Mouse (Mus musculus): ENCODE data around the gene Pdgfa. TPM values are rescaled to one million over a fixed set of nuclear protein-coding genes. Genes with fewer than 3 reads are reported as not detected.
A peak's percentile ranks its signal among the peaks of the same experiment; 100 is the strongest.

The Pdgfa gene
- polyA plus RNA-seq, 1 experiment = 43.7 TPM

- Histone ChIP-seq H3ac (ENCODE audit: control insufficient read depth, insufficient read length) (peak overlapping the region; percentile 94), H3K4me2 (ENCODE audit: low read depth) (peak overlapping the region; percentile 86), H3K27me3 (ENCODE audit: control insufficient read depth, insufficient read depth, insufficient read length) (no peaks in the 10 kb centered on the region), H3K4me3 (peak overlapping the region; percentile 92), H3K79me2 (ENCODE audit: control insufficient read depth, insufficient read depth) (peaks cover 51% of the 10 kb centered on the region), H3K36me3 (ENCODE audit: control insufficient read depth, insufficient read depth) (no peaks in the 10 kb centered on the region)
- TF ChIP-seq USF1 (IDR thresholded peaks at IDR 0.05; ENCODE audit: low read depth) = no peak
- no peak for TF ChIP-seq TCF12 (IDR thresholded peaks at IDR 0.05; ENCODE audit: insufficient read depth, poor library complexity, severe bottlenecking)
- no peak for TF ChIP-seq POLR2A (IDR thresholded peaks at IDR 0.05; ENCODE audit: insufficient read length, low read depth)
- no peak for TF ChIP-seq TCF3 (IDR thresholded peaks at IDR 0.05; ENCODE audit: insufficient read length, low read depth)
- TF ChIP-seq MYOD1 (IDR thresholded peaks at IDR 0.05; ENCODE audit: control insufficient read depth in 1 of 3, insufficient read length in 2 of 3, low read depth in 2 of 3) = no peak
- TF ChIP-seq MAX (IDR thresholded peaks at IDR 0.05; ENCODE audit: low read depth) = no peak
- TF ChIP-seq MYOG (IDR thresholded peaks at IDR 0.05; ENCODE audit: control insufficient read depth in 1 of 3, insufficient read depth in 1 of 3, insufficient read length in 2 of 3, low read depth in 2 of 3) = no peak
- no peak for TF ChIP-seq E2F4 (IDR thresholded peaks at IDR 0.05; ENCODE audit: insufficient read depth)
- no peak for TF ChIP-seq CEBPB (IDR thresholded peaks at IDR 0.05; ENCODE audit: insufficient read depth, poor library complexity, severe bottlenecking)
- TF ChIP-seq REST (IDR thresholded peaks at IDR 0.05; ENCODE audit: insufficient read depth, insufficient read length) = no peak
- TF ChIP-seq SRF (IDR thresholded peaks at IDR 0.05; ENCODE audit: control insufficient read depth, insufficient read length, low read depth) = no peak
- no peak for TF ChIP-seq POLR2AphosphoS2 (IDR thresholded peaks at IDR 0.05; ENCODE audit: insufficient read length, low read depth)
Observed at GRCm38 (mm10) chr5:138993371-138994107, 3.6 kb downstream of the Pdgfa start.

GRCm38 (mm10) chr5:138992611-138993370 is 4.4 kb downstream of the Pdgfa start:
- Histone ChIP-seq H3K4me3 (peak overlapping the region; percentile 92), H3K4me2 (ENCODE audit: low read depth) (peak overlapping the region; percentile 86), H3K79me2 (ENCODE audit: control insufficient read depth, insufficient read depth) (peaks cover 54% of the 10 kb centered on the region), H3K36me3 (ENCODE audit: control insufficient read depth, insufficient read depth) (peaks cover 4% of the 10 kb centered on the region), H3ac (ENCODE audit: control insufficient read depth, insufficient read length) (peak overlapping the region; percentile 94), H3K27me3 (ENCODE audit: control insufficient read depth, insufficient read depth, insufficient read length) (no peaks in the 10 kb centered on the region)
- TF ChIP-seq POLR2A (IDR thresholded peaks at IDR 0.05; ENCODE audit: insufficient read length, low read depth) = peak; percentile 35
- peak in 1 of 3 experiments; percentile 58 for TF ChIP-seq MYOG (IDR thresholded peaks at IDR 0.05; ENCODE audit: control insufficient read depth in 1 of 3, insufficient read depth in 1 of 3, insufficient read length in 2 of 3, low read depth in 2 of 3)
- no peak for TF ChIP-seq USF1 (IDR thresholded peaks at IDR 0.05; ENCODE audit: low read depth)
- TF ChIP-seq E2F4 (IDR thresholded peaks at IDR 0.05; ENCODE audit: insufficient read depth) = no peak
- no peak for TF ChIP-seq TCF3 (IDR thresholded peaks at IDR 0.05; ENCODE audit: insufficient read length, low read depth)
- peak; percentile 12 for TF ChIP-seq POLR2AphosphoS2 (IDR thresholded peaks at IDR 0.05; ENCODE audit: insufficient read length, low read depth)

- TF ChIP-seq USF1 (IDR thresholded peaks at IDR 0.05; ENCODE audit: low read depth) (no peak), CEBPB (IDR thresholded peaks at IDR 0.05; ENCODE audit: insufficient read depth, poor library complexity, severe bottlenecking) (no peak), E2F4 (IDR thresholded peaks at IDR 0.05; ENCODE audit: insufficient read depth) (no peak), TCF3 (IDR thresholded peaks at IDR 0.05; ENCODE audit: insufficient read length, low read depth) (no peak), TCF12 (IDR thresholded peaks at IDR 0.05; ENCODE audit: insufficient read depth, poor library complexity, severe bottlenecking) (no peak), MAX (IDR thresholded peaks at IDR 0.05; ENCODE audit: low read depth) (no peak), MYOG (IDR thresholded peaks at IDR 0.05; ENCODE audit: control insufficient read depth in 1 of 3, insufficient read depth in 1 of 3, insufficient read length in 2 of 3, low read depth in 2 of 3) (no peak), SRF (IDR thresholded peaks at IDR 0.05; ENCODE audit: control insufficient read depth, insufficient read length, low read depth) (no peak), REST (IDR thresholded peaks at IDR 0.05; ENCODE audit: insufficient read depth, insufficient read length) (no peak), MYOD1 (IDR thresholded peaks at IDR 0.05; ENCODE audit: control insufficient read depth in 1 of 3, insufficient read length in 2 of 3, low read depth in 2 of 3) (no peak), POLR2AphosphoS2 (IDR thresholded peaks at IDR 0.05; ENCODE audit: insufficient read length, low read depth) (no peak), POLR2A (IDR thresholded peaks at IDR 0.05; ENCODE audit: insufficient read length, low read depth) (no peak)
- peak overlapping the region; percentile 86 for H3K4me2 ChIP-seq (ENCODE audit: low read depth)
- no peak overlapping the region for H3ac ChIP-seq (ENCODE audit: control insufficient read depth, insufficient read length)
- peaks cover 54% of the 10 kb centered on the region for H3K79me2 ChIP-seq (ENCODE audit: control insufficient read depth, insufficient read depth)
- H3K27me3 ChIP-seq (ENCODE audit: control insufficient read depth, insufficient read depth, insufficient read length) = no peaks in the 10 kb centered on the region
- peaks cover 13% of the 10 kb centered on the region for H3K36me3 ChIP-seq (ENCODE audit: control insufficient read depth, insufficient read depth)
- peak overlapping the region; percentile 92 for H3K4me3 ChIP-seq
Observed at GRCm38 (mm10) chr5:138991734-138992133, 5.4 kb downstream of the Pdgfa start.

GRCm38 (mm10) chr5:138990659-138991380 is 6.3 kb downstream of the Pdgfa start:
- Histone ChIP-seq H3K36me3 (ENCODE audit: control insufficient read depth, insufficient read depth) (peaks cover 19% of the 10 kb centered on the region), H3K79me2 (ENCODE audit: control insufficient read depth, insufficient read depth) (peaks cover 54% of the 10 kb centered on the region), H3K4me3 (no peak overlapping the region), H3K4me2 (ENCODE audit: low read depth) (peak overlapping the region; percentile 3), H3K27me3 (ENCODE audit: control insufficient read depth, insufficient read depth, insufficient read length) (no peaks in the 10 kb centered on the region), H3ac (ENCODE audit: control insufficient read depth, insufficient read length) (no peak overlapping the region)
- TF ChIP-seq POLR2AphosphoS2 (IDR thresholded peaks at IDR 0.05; ENCODE audit: insufficient read length, low read depth) = no peak
- TF ChIP-seq USF1 (IDR thresholded peaks at IDR 0.05; ENCODE audit: low read depth) = no peak
- no peak for TF ChIP-seq CEBPB (IDR thresholded peaks at IDR 0.05; ENCODE audit: insufficient read depth, poor library complexity, severe bottlenecking)
- TF ChIP-seq E2F4 (IDR thresholded peaks at IDR 0.05; ENCODE audit: insufficient read depth) = no peak
- TF ChIP-seq SRF (IDR thresholded peaks at IDR 0.05; ENCODE audit: control insufficient read depth, insufficient read length, low read depth) = no peak
- TF ChIP-seq TCF3 (IDR thresholded peaks at IDR 0.05; ENCODE audit: insufficient read length, low read depth) = no peak
- TF ChIP-seq MYOD1 (IDR thresholded peaks at IDR 0.05; ENCODE audit: control insufficient read depth in 1 of 3, insufficient read length in 2 of 3, low read depth in 2 of 3) = no peak
- TF ChIP-seq REST (IDR thresholded peaks at IDR 0.05; ENCODE audit: insufficient read depth, insufficient read length) = no peak
- no peak for TF ChIP-seq TCF12 (IDR thresholded peaks at IDR 0.05; ENCODE audit: insufficient read depth, poor library complexity, severe bottlenecking)
- TF ChIP-seq MAX (IDR thresholded peaks at IDR 0.05; ENCODE audit: low read depth) = no peak
